Mouse (Mus musculus): ENCODE data around the gene Btc. TPM values are rescaled to one million over a fixed set of nuclear protein-coding genes. Genes with fewer than 3 reads are reported as not detected.

Btc gene
- under 1 TPM; 0.29 to 0.42 TPM for total RNA-seq (2021)
- long read RNA-seq, experiment 1 = 0 reads
- long read RNA-seq, experiment 2 = 0 reads

- peak; percentile 79 for DNase-seq
These were observed at the start of gene Btc for GRCm38 (mm10) chr5:91402339-91403211. TSS of gene Btc (minus strand) at chr5:91402994.

- peak; percentile 17 for DNase-seq
These were observed 42.3 kb upstream of the Btc start for GRCm38 (mm10) chr5:91444981-91445517.

- no peak for DNase-seq
These were observed 33.8 kb upstream of the Btc start for GRCm38 (mm10) chr5:91436563-91436962.

GRCm38 (mm10) chr5:91434723-91435658, 32.2 kb upstream of the Btc start:
- DNase-seq = no peak

GRCm38 (mm10) chr5:91428547-91428946, 25.8 kb upstream of the Btc start:
- DNase-seq = no peak

- no peak for DNase-seq
These were observed 11.0 kb upstream of the Btc start for GRCm38 (mm10) chr5:91413814-91414213.

GRCm38 (mm10) chr5:91404263-91404662, 1.5 kb upstream of the Btc start:
- DNase-seq = no peak

- no peak for DNase-seq
These were observed 487 bp upstream of the Btc start for GRCm38 (mm10) chr5:91403281-91403680.

GRCm38 (mm10) chr5:91400493-91401096, 2.2 kb downstream of the Btc start:
- no peak for DNase-seq

GRCm38 (mm10) chr5:91375467-91375866, 27.3 kb downstream of the Btc start:
- no peak for DNase-seq

- peak; percentile 14 for DNase-seq
These were observed 34.7 kb downstream of the Btc start for GRCm38 (mm10) chr5:91368061-91368565.

- no peak for DNase-seq
These were observed 35.9 kb downstream of the Btc start for GRCm38 (mm10) chr5:91366925-91367324.

- DNase-seq = no peak
These were observed 39.4 kb downstream of the Btc start for GRCm38 (mm10) chr5:91363274-91363991.

GRCm38 (mm10) chr5:91352645-91353044, 50.1 kb downstream of the Btc start:
- no peak for DNase-seq

GRCm38 (mm10) chr5:91345681-91346080, 57.1 kb downstream of the Btc start:
- no peak for DNase-seq

GRCm38 (mm10) chr5:91345064-91345463, 57.7 kb downstream of the Btc start:
- DNase-seq = no peak

- DNase-seq = no peak
These were observed 60.6 kb downstream of the Btc start for GRCm38 (mm10) chr5:91341981-91342760.

GRCm38 (mm10) chr5:91334227-91334626, 68.6 kb downstream of the Btc start:
- no peak for DNase-seq

GRCm38 (mm10) chr5:91332079-91332865, 70.5 kb downstream of the Btc start:
- DNase-seq = no peak

GRCm38 (mm10) chr5:91321840-91322239, 81.0 kb downstream of the Btc start:
- no peak for DNase-seq
